12 mouse cellular contexts compared by ENCODE assay signal in the genomic region with DNA sequence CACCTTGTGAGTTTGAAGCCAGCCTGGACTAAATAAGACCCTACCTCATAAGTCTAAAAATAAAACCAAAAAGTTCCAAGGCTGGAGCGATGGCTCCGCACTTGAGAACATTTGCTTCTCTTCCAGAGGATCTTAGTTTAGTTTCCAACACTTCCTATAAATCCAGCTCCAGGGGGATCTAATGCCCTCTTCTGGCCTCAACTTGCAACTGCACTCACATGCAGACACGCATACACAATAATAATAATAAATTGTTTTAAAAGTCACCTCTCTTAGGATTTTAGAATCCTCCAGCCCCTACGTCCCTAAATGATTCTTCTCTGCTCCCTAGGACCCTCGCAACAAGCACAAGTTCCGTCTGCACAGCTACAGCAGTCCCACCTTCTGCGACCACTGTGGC. TPM values are rescaled to one million over a fixed set of nuclear protein-coding genes. Genes with fewer than 3 reads are reported as not detected.
"Had no signal": no experiment of that assay in that cellular context is flagged by ENCODE, and none has a peak within 500 bp of the region (broad histone marks: within the 10 kb centered on the region; RNA-seq: fewer than 3 reads in every experiment).

No protein-coding gene starts in this region.

- H3K4me3 ChIP-seq: limb, embryonic 10.5 days; midbrain, embryonic 13.5 days had no signal

- H3K4me1 ChIP-seq: limb, embryonic 10.5 days had no signal

- ATAC-seq: intestine, postnatal 0 days; liver, postnatal 0 days; midbrain, embryonic 13.5 days had no signal

- H3K36me3 ChIP-seq: limb, embryonic 10.5 days; midbrain, embryonic 13.5 days had no signal

- H3K27ac ChIP-seq: limb, embryonic 10.5 days; midbrain, embryonic 13.5 days had no signal

- H3K9me3 ChIP-seq: limb, embryonic 10.5 days had no signal

- DNase-seq: kidney, adult 8-10 months; kidney, postnatal 25 days; liver, postnatal 0 days; lung, postnatal 36 days; right cerebral cortex, adult 18-20 months; right cerebral cortex, postnatal 25 days; thymus, postnatal 36 days had no signal

RNA-seq across cellular contexts. Expression of a gene that starts 21.3 kb away (rescaled TPM):
- polyA plus RNA-seq: liver, embryonic 11.5 days had no signal

RNA-seq across cellular contexts. Expression of a gene that starts 22.5 kb away (rescaled TPM):
- total RNA-seq: megakaryocyte progenitor cell, adult 5-6 weeks had no signal
